Mouse (Mus musculus): Measurements from ENCODE around the gene Mark1.

DNA sequence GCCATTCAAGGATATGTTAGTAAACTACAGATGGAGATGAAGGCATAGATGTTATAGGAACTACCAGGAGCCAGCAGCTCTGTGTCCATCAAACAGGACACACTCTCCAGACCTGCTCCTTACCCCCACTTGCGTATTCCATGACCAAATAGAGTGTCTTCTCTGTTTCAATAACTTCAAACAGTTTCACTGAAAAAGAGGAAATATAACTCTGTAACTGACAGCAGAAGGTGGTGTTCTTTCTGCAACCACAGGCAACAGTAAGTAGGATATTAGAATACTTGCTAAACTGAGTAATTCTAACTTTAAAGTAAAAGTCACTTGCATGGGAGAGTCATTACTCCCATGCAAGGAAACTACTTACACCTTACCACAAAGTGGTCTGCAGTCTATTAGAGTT is 71.5 kb downstream of the Mark1 start:
- TF ChIP-seq CTCF (IDR thresholded peaks at IDR 0.05; ENCODE audit: extremely low read depth, insufficient read depth, low read length) (no peak), POLR2A (IDR thresholded peaks at IDR 0.05; ENCODE audit: extremely low read depth, insufficient read depth, low read length) (no peak)
